Mouse (Mus musculus): ENCODE measurements at regions not wholly inside any gene's neighbourhood (a gene's known extent, or its start where the extent isn't known, plus 50 kb on each side); places are given as distances from the start of the nearest gene placed in this dataset.

- no peak for DNase-seq (ENCODE audit: low spot score in 2 of 2)
- intact Hi-C loops (cut with DNase I) = no loop called here
Measured at GRCm38 (mm10) chrX:11739565-11739964, 411.9 kb downstream of the H2al1j start.

- intact Hi-C loops (cut with DNase I) = no loop called here
- no peak for DNase-seq (ENCODE audit: low spot score in 2 of 2)
Measured at GRCm38 (mm10) chrX:11745911-11746310, 414.2 kb downstream of the Bcor start.

GRCm38 (mm10) chrX:11747386-11748121, 412.6 kb downstream of the Bcor start:
- no peak for DNase-seq (ENCODE audit: low spot score in 2 of 2)
- intact Hi-C loops (cut with DNase I) = no loop called here

- no peak for DNase-seq (ENCODE audit: low spot score in 2 of 2)
- intact Hi-C loops (cut with DNase I) = no loop called here
Measured at GRCm38 (mm10) chrX:11748278-11748677, 411.9 kb downstream of the Bcor start.

- intact Hi-C loops (cut with DNase I) = no loop called here
- DNase-seq (ENCODE audit: low spot score in 2 of 2) = peak in 1 of 2 experiments; percentile 7
Measured at GRCm38 (mm10) chrX:11752513-11752912, 407.6 kb downstream of the Bcor start.

- intact Hi-C loops (cut with DNase I) = no loop called here
- DNase-seq (ENCODE audit: low spot score in 2 of 2) = peak in 1 of 2 experiments; percentile 4
Measured at GRCm38 (mm10) chrX:11752973-11753590, 407.1 kb downstream of the Bcor start.

GRCm38 (mm10) chrX:11755046-11755445, 405.1 kb downstream of the Bcor start:
- intact Hi-C loops (cut with DNase I) = no loop called here
- no peak for DNase-seq (ENCODE audit: low spot score in 2 of 2)

GRCm38 (mm10) chrX:11763351-11764082, 396.6 kb downstream of the Bcor start:
- intact Hi-C loops (cut with DNase I) = no loop called here
- DNase-seq (ENCODE audit: low spot score in 2 of 2) = peak; percentile 5 to 26

- intact Hi-C loops (cut with DNase I) = no loop called here
- no peak for DNase-seq (ENCODE audit: low spot score in 2 of 2)
Measured at GRCm38 (mm10) chrX:11776236-11776899, 383.8 kb downstream of the Bcor start.

- no peak for DNase-seq (ENCODE audit: low spot score in 2 of 2)
- intact Hi-C loops (cut with DNase I) = no loop called here
Measured at GRCm38 (mm10) chrX:11795010-11795409, 365.1 kb downstream of the Bcor start.

- intact Hi-C loops (cut with DNase I) = no loop called here
- DNase-seq (ENCODE audit: low spot score in 2 of 2) = peak in 1 of 2 experiments; percentile 7
Measured at GRCm38 (mm10) chrX:11797870-11798269, 362.3 kb downstream of the Bcor start.

- no peak for DNase-seq (ENCODE audit: low spot score in 2 of 2)
- intact Hi-C loops (cut with DNase I) = no loop called here
Measured at GRCm38 (mm10) chrX:11798326-11798725, 361.8 kb downstream of the Bcor start.

GRCm38 (mm10) chrX:11800400-11800941, 359.7 kb downstream of the Bcor start:
- intact Hi-C loops (cut with DNase I) = loop anchor here (10.0 kb wide), 2 partner anchors 136 to 204 kb away; no protein-coding TSS in a partner anchor
- peak; percentile 53 to 60 for DNase-seq (ENCODE audit: low spot score in 2 of 2)

- no peak for DNase-seq (ENCODE audit: low spot score in 2 of 2)
- intact Hi-C loops (cut with DNase I) = loop anchor here (10.0 kb wide), 2 partner anchors 136 to 204 kb away; no protein-coding TSS in a partner anchor
Measured at GRCm38 (mm10) chrX:11801208-11801607, 358.9 kb downstream of the Bcor start.

GRCm38 (mm10) chrX:11801621-11802020, 358.5 kb downstream of the Bcor start:
- intact Hi-C loops (cut with DNase I) = loop anchor here (10.0 kb wide), 2 partner anchors 137 to 203 kb away; no protein-coding TSS in a partner anchor
- no peak for DNase-seq (ENCODE audit: low spot score in 2 of 2)

- no peak for DNase-seq (ENCODE audit: low spot score in 2 of 2)
- intact Hi-C loops (cut with DNase I) = loop anchor here (10.0 kb wide), 2 partner anchors 137 to 203 kb away; no protein-coding TSS in a partner anchor
Measured at GRCm38 (mm10) chrX:11802074-11802899, 357.9 kb downstream of the Bcor start.

GRCm38 (mm10) chrX:11803239-11803638, 356.9 kb downstream of the Bcor start:
- intact Hi-C loops (cut with DNase I) = loop anchor here (10.0 kb wide), 2 partner anchors 138 to 202 kb away; no protein-coding TSS in a partner anchor
- no peak for DNase-seq (ENCODE audit: low spot score in 2 of 2)

GRCm38 (mm10) chrX:11806896-11807252, 353.3 kb downstream of the Bcor start:
- intact Hi-C loops (cut with DNase I) = loop anchor here (5.0 to 10.0 kb wide), 3 partner anchors 142 to 270 kb away; no protein-coding TSS in a partner anchor
- DNase-seq (ENCODE audit: low spot score in 2 of 2) = peak in 1 of 2 experiments; percentile 13
